Mouse (Mus musculus): Measurements from ENCODE around the gene Zc3h13. TPM values are rescaled to one million over a fixed set of nuclear protein-coding genes. Genes with fewer than 3 reads are reported as not detected.

Zc3h13 gene
- polyA plus RNA-seq (2011; ENCODE audit: insufficient read length, low read depth, missing spikeins), result 24.0 and 24.9 TPM in 2 replicates

DNA sequence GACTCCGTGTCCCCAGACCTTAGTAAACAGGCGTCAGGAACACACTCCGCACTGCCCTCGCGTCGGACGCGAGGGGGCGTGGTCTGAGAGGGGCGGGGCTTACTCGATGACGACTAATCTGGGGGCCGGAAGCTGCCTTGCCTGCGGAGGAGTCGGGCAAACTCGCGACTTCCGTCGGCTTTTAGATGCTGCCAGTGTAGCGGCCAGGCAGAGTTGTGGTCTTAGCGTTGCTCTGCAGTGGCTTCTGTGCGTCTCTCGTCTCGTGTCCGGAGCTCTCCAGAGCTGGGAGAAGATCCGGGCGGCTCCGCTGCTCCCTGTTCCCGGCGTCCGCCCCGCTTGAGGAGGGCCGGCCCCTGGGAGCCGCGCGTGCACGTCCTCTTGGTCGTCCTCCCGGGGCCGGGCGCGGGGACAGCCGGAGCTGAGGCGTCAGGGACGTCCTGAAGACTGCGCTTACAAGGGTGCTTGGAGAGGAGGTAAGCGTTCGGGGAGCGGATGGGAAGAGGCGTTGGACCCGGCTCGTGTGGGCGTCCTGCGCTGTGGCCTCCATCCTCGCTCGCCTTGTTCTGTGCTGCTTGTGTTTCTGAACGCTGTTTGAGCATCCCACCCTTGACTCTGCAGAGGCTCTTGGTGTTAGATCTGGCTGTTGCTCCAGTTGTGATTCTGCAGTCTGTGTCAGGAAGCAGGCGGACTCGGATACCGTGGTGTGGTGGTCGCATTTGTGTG, at the start of gene Zc3h13:
Zc3h13 (plus strand) TSS at position 181 of the 723 bp plus-strand sequence.
- Histone ChIP-seq H3K27ac (ENCODE audit: insufficient read depth, low read length) (peak within 1 kb of the TSS; percentile 38; the same call in 1 of the 2 replicates), H3K4me3 (ENCODE audit: insufficient read depth, low read length) (peak within 1 kb of the TSS; percentile 100), H3K4me1 (ENCODE audit: control insufficient read depth, insufficient read depth, low read length) (peaks cover 4% of the 10 kb centered on the region)
- TF ChIP-seq POLR2A (IDR thresholded peaks at IDR 0.05; ENCODE audit: low read depth, low read length) (peak; percentile 98), CTCF (IDR thresholded peaks at IDR 0.05; ENCODE audit: borderline replicate concordance, insufficient read depth, low read length) (no peak)

DNA sequence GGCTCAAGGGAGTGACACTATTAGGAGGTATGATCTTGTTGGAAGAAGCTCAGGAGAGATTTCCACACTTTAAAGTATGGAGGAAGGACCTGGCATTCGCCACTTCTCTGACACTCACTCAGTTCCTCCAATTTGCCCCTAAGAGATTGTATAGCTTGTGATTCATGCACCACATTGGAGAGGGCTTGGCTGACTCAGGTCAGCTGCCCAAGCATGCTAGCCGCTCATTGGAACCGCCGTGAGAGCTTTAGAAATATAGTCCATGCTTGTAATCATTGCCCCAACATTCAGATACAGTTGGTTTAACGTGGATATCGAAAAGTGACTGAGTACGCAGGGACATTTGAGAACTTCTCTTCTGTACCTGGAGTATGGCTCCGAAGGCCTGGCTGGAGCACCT, 48.6 kb upstream of the Zc3h13 start:
- H3K4me3 ChIP-seq (ENCODE audit: insufficient read depth, low read length), result no peak overlapping the region
- H3K27ac ChIP-seq (ENCODE audit: insufficient read depth, low read length), result no peak overlapping the region
- H3K4me1 ChIP-seq (ENCODE audit: control insufficient read depth, insufficient read depth, low read length), result no peaks in the 10 kb centered on the region
- TF ChIP-seq POLR2A (IDR thresholded peaks at IDR 0.05; ENCODE audit: low read depth, low read length), result no peak
- no peak for TF ChIP-seq CTCF (IDR thresholded peaks at IDR 0.05; ENCODE audit: borderline replicate concordance, insufficient read depth, low read length)

DNA sequence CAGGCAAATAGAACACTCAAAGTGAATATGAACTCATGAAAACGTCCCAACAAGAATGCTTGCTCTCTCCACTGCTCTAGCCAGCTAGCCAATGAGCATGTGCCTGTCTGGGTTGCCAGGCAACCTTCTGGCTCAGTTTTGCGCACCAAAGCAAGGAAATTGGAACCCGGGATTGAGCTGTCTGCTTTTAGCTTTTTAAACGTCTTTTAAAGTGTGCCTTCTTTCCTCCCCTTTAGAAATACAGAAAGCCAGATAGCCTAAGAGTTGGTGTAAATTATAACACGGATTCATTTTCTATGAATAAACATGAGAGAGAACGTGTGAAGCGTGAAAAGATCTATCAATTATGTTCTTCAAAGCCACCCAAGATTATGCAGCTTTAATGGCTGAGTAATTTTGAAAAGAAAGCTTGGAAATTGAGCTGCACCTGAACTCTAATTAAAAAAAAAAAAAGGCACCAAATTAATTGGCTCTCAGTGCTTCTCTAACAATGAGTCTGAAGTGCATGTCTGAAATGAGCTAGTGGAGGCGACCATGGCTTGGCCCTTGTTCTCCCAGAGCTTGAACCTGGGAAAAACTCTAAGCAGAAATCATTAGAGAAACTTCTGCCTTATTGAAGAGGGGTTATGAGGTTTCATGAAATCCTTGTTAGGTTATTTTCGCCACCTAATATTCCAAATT, 48.1 kb upstream of the Zc3h13 start:
- H3K27ac ChIP-seq (ENCODE audit: insufficient read depth, low read length), result no peak overlapping the region
- TF ChIP-seq POLR2A (IDR thresholded peaks at IDR 0.05; ENCODE audit: low read depth, low read length), result no peak
- no peak for TF ChIP-seq CTCF (IDR thresholded peaks at IDR 0.05; ENCODE audit: borderline replicate concordance, insufficient read depth, low read length)
- H3K4me3 ChIP-seq (ENCODE audit: insufficient read depth, low read length), result no peak overlapping the region

DNA sequence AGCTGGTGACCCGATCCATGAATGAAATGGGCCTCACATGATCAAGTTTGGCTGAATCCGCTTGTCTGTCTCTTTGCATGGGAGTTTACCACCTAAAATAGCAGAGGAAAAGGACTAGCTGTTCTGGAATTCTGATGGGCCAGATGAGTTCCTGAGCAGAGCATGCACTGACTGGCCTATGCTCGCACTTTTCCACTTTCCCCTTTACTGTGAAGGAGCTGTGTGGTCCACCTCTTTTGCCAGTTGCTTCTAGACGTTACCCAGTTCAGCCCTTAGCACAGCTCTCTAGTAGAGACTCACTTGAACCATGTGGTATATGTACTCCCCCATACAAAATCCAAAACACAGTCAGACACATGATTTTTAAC, 47.6 kb upstream of the Zc3h13 start:
- H3K4me3 ChIP-seq (ENCODE audit: insufficient read depth, low read length), result no peak overlapping the region
- no peak overlapping the region for H3K27ac ChIP-seq (ENCODE audit: insufficient read depth, low read length)
- no peaks in the 10 kb centered on the region for H3K4me1 ChIP-seq (ENCODE audit: control insufficient read depth, insufficient read depth, low read length)
- TF ChIP-seq CTCF (IDR thresholded peaks at IDR 0.05; ENCODE audit: borderline replicate concordance, insufficient read depth, low read length) (no peak), POLR2A (IDR thresholded peaks at IDR 0.05; ENCODE audit: low read depth, low read length) (no peak)

More for the DNA sequence above, 48.1 kb upstream of the Zc3h13 start:
- H3K4me1 ChIP-seq (ENCODE audit: control insufficient read depth, insufficient read depth, low read length), result no peaks in the 10 kb centered on the region

DNA sequence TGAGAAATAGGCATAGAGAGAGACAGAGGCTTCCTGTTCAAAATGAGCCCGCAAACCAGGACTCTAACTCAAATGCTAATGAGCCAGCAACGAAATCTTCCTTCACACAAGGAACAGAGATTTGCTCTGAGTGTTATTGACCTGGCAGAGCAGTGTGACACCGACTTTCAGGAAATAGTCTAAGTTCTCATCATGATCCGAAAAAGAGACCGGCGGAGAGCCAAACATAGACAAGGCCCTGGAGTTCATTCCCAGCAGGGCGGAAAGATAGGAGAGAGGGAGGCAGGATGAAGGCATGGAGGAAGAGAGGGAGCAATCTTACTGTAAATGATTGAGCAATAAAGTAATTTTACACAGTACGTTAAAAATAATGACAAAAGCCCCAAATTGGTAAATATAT, 47.1 kb upstream of the Zc3h13 start:
- no peak for TF ChIP-seq CTCF (IDR thresholded peaks at IDR 0.05; ENCODE audit: borderline replicate concordance, insufficient read depth, low read length)
- TF ChIP-seq POLR2A (IDR thresholded peaks at IDR 0.05; ENCODE audit: low read depth, low read length), result no peak
- Histone ChIP-seq H3K4me1 (ENCODE audit: control insufficient read depth, insufficient read depth, low read length) (no peaks in the 10 kb centered on the region), H3K27ac (ENCODE audit: insufficient read depth, low read length) (no peak overlapping the region), H3K4me3 (ENCODE audit: insufficient read depth, low read length) (no peak overlapping the region)

DNA sequence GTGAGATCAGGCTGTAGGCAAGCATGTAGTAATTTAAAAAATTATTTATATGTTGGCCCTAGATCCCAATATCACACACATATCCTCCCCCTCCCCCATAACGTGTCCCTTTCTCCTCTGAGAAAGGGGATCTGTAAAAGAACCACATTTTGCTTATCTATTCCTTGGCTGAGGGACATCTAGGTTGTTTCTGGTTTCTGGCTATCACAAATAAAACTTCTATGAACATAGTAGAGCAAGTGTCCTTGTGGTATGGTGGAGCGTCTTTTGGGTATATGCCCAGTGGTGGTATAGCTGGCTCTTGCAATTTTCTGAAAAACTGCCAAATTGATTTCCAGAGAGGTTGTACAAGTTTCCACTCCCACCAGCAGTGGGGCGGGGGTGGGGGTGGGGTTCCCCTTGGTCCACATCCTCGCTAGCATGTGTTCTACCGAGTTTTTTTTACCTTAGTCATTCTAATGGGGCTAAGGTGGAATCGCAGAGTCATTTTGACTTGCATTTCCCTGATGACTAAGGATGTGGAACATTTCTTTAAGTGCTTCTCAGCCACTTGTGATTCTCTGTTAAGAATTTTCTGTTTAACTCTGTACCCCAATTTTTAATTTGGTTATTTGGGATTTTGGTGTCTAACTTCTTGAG, 46.0 kb upstream of the Zc3h13 start:
- Histone ChIP-seq H3K4me3 (ENCODE audit: insufficient read depth, low read length) (no peak overlapping the region), H3K4me1 (ENCODE audit: control insufficient read depth, insufficient read depth, low read length) (no peaks in the 10 kb centered on the region), H3K27ac (ENCODE audit: insufficient read depth, low read length) (no peak overlapping the region)
- TF ChIP-seq POLR2A (IDR thresholded peaks at IDR 0.05; ENCODE audit: low read depth, low read length), result no peak
- TF ChIP-seq CTCF (IDR thresholded peaks at IDR 0.05; ENCODE audit: borderline replicate concordance, insufficient read depth, low read length), result no peak

DNA sequence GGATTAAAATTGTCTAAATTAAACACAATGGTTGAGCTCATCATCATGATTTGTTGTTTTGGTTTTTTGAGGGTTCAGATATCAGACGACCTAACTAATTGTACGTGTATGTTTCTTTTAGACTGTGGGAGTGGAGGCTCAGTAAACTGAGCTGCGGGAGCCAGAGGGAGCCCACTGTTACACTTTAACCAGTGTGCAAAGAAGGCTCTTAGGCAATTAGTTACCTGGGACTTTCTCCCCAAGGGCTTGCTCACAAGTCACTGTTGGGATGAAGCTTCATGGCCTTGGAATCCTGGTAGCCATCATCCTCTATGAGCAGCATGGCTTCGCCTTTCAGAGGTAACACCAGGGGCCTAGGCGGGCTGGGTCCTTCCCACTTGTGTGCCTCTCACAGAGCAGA, 42.1 kb upstream of the Zc3h13 start, which contains the start of gene Cpb2:
Cpb2 (plus strand) TSS at position 201 of the 400 bp plus-strand sequence.
- TF ChIP-seq CTCF (IDR thresholded peaks at IDR 0.05; ENCODE audit: borderline replicate concordance, insufficient read depth, low read length) (no peak), POLR2A (IDR thresholded peaks at IDR 0.05; ENCODE audit: low read depth, low read length) (no peak)
- Histone ChIP-seq H3K27ac (ENCODE audit: insufficient read depth, low read length) (no peak within 1 kb of the TSS), H3K4me1 (ENCODE audit: control insufficient read depth, insufficient read depth, low read length) (no peaks in the 10 kb centered on the region), H3K4me3 (ENCODE audit: insufficient read depth, low read length) (no peak within 1 kb of the TSS)

DNA sequence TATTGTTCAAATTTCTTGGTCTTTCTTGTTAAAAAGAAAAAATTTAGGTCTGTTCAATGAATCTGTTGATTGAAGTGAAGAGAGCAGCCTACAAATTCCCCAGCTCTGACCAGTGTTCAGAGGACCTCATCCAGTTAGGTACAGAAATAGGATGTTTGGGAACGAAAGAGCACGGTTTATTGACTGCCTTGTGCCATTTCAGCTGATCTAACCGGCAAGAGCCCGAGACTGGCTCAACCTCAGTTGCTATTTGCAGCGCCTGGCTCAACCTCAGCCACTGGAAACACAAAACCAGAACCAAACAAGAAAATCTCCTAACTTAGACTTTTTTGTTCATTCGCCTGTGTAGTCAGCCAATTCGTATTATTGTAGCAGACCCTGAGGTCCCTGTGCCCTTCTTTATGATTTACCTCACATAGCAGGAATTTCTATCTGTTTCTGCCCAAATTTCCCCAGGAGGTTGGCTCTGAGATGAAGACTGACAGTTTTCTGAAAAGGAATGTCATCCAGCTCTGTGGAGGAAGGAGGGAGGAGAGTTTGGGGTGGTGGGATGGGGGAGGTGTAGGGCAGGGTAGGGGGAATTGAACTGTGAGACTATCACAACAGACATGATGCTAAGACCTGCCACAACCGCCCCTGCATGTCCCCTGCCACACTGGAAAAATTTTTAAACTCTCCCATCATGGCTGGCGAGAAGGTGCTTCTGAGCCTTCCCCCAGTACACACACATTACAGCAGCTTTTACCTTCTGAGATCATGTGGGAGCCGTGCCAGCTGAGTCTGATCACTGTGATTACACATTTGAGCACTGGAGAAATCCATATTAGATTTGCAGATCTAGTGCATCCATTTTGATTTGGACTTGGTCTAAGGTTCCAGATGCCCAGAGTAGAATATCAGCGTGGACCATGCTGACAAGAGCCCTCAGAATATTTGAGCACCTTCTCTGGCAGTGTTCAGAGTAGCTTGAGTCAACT, 37.9 kb upstream of the Zc3h13 start:
- Histone ChIP-seq H3K27ac (ENCODE audit: insufficient read depth, low read length) (no peak overlapping the region), H3K4me3 (ENCODE audit: insufficient read depth, low read length) (no peak overlapping the region), H3K4me1 (ENCODE audit: control insufficient read depth, insufficient read depth, low read length) (no peaks in the 10 kb centered on the region)
- TF ChIP-seq POLR2A (IDR thresholded peaks at IDR 0.05; ENCODE audit: low read depth, low read length) (no peak), CTCF (IDR thresholded peaks at IDR 0.05; ENCODE audit: borderline replicate concordance, insufficient read depth, low read length) (no peak)

DNA sequence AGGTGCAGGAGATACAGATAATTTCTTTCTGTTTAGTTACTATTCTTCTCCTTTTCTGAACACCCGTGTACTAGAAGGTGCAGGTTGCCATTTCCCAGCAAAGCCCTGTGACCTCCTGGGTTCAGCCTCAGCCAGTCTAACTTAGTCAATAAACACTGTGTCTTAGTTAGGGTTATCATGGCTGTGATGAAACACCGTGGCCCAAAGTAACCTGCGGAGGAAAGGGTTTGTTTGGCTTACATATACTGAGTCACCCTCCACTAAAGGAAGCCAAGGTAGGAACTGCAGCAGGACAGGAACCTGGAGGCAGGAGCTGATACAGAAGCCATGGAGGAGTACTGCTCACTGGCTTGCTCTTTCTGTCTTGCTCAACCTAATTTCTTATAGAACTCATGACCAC, 33.7 kb upstream of the Zc3h13 start:
- Histone ChIP-seq H3K4me1 (ENCODE audit: control insufficient read depth, insufficient read depth, low read length) (no peaks in the 10 kb centered on the region), H3K4me3 (ENCODE audit: insufficient read depth, low read length) (no peak overlapping the region), H3K27ac (ENCODE audit: insufficient read depth, low read length) (no peak overlapping the region)
- TF ChIP-seq CTCF (IDR thresholded peaks at IDR 0.05; ENCODE audit: borderline replicate concordance, insufficient read depth, low read length) (no peak), POLR2A (IDR thresholded peaks at IDR 0.05; ENCODE audit: low read depth, low read length) (no peak)
